Mouse (Mus musculus) lung, postnatal 4 days (tissue): Measurements from ENCODE around the gene Enho.

Experiments
- DNase-seq, 2 experiments: peaks; one replicate each; pipeline ENCODE4 v3.0.0; 2021

Enho gene

DNA sequence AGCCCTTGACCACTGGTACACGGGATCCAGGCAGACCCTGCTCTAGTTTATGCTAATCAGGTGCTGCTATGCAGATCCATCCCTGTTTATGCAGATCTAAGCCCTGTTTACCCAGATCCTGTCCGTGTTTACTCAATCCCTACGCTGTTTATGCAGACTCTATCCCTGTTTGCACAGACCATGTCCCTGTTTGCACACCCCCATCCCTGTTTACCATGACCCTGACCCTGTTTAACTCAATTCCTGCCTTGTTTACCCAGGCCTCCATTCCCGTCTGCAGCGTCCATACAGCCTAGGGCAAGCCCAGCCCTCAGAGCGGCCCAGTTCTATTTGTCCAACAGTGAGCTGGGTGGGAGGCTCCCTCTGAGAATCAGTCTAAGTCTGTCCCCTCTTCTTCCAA, 9.9 kb downstream of the Enho start:
- peak; percentile 50 to 74 for DNase-seq

DNA sequence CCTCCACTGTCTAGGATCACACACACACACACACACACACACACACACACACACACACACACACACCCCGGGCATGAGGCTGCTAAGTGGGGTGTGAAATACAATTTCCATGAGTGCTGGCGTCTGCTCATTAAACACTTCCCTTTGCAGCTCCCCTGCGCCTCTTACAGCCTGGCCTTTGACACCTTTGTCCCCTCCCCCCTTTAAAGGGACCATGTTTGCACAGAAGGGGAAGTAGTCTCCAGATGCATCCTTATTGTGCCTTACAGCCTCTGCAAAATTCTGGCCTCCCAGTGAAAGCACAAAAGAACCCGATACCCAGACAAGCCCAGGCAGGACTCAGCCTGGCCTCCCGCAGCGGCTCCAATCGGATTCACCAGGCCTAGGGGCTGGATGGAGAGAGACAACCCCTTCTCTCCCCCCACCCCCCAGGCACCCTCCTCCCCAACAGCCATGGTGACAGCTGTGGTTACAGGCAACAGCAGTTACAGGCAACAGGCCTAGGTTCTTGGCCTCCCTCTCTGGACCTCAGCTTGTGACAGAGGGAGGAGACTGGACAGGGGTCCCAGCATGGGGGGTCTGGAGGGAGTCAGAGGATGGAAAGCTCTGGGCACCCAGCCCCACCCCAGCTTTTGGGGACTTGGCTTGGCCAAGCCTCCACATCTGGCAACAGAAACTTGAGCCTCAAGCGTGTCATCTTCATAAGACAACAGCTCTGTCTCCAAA, 11.8 kb downstream of the Enho start:
- peak; percentile 51 to 81 for DNase-seq

DNA sequence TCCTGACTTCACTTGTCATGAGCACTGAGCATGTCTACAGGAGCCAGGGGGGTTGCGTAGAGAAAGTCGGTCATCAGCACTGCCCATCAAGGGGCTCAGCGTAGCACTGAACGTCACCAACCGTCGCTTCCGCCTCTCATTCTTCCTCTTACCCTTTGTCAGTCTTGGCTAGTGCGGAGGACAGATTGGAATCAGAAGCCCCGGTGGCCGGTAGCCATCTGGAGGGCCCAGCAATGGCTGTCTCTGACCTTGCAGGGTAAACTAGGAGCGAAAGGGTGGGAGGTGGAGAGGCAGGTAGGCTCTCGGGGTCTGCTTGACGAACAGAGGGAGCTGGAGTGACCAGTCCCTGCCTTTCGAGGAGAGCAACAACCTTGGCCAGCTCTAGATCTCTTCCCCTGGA, 18.1 kb downstream of the Enho start:
- no peak for DNase-seq

- no peak for DNase-seq
Measured at GRCm38 (mm10) chr4:41618916-41619746, 21.0 kb downstream of the Enho start.

- peak in 1 of 2 experiments; percentile 57 for DNase-seq
Measured at GRCm38 (mm10) chr4:41615661-41616599, 24.2 kb downstream of the Enho start.

- DNase-seq: peak; percentile 70 to 86
Measured at GRCm38 (mm10) chr4:41614156-41614555, 26.0 kb downstream of the Enho start.

- DNase-seq: no peak
Measured at GRCm38 (mm10) chr4:41612166-41612565, 28.0 kb downstream of the Enho start.

GRCm38 (mm10) chr4:41610594-41610980, 29.5 kb downstream of the Enho start:
- DNase-seq: peak in 1 of 2 experiments; percentile 36

DNA sequence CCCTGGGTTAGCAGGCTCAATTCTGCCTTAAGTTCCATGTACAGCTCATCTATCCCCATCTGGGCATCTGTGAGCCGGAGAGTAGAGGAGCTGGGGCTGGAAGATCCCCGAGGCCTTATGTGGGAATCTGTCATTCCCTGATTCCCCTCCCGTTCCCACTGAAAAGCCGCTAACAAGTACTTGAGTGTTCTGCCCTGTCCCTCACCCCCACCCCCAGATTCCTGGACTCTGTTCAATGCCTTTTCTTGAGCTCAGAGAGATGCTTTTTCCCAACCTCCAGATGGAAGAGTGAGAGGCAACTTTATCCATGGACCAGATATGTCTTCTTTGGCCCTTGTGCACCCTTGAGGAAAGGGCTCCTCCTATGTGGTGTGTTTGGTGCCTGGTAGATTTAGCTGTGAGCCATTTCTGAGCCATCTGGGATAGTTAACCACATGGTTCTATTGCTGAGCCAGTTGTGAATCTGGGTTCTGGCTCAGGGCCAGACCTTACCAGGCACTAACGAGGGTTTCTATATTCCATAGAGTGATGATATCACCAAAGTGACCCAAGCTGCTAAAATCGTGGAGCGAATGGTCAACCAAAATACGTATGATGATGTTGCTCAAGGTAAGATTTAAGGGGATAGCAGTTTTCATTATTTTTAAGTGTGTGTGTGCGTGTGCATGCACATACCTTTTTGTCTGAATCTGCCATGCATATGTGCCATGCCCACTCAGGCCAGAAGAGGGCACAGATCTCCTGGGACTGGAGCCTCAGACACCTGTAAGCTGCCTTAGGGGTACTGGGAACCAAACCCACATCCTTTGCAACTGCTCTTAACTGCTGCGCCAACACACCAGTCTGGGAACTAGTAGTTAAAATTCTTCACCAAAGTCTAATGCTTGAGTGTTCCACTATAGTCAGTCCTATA, 30.2 kb downstream of the Enho start:
- DNase-seq: peak in 1 of 2 experiments; percentile 10

DNA sequence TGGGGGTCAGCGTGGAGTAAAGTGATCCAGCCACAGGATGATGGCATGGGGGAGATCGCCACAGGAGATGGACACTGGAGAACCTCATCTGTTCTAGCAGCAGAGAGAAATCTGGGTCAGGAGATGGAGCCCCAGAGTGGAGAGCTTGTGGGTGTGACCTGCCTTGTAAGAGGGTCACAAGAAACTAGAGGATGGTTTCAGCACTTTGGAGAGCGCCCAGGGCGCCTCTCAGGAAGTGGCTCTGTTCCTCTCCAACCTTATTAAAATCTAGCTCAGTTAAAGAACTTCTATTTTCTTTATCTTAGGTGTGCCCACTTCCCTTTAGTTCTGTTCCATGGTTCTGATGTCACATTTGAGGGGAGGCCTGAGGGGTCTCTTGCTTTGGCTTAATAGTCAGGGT, 33.3 kb downstream of the Enho start:
- DNase-seq: peak; percentile 62 to 68

DNA sequence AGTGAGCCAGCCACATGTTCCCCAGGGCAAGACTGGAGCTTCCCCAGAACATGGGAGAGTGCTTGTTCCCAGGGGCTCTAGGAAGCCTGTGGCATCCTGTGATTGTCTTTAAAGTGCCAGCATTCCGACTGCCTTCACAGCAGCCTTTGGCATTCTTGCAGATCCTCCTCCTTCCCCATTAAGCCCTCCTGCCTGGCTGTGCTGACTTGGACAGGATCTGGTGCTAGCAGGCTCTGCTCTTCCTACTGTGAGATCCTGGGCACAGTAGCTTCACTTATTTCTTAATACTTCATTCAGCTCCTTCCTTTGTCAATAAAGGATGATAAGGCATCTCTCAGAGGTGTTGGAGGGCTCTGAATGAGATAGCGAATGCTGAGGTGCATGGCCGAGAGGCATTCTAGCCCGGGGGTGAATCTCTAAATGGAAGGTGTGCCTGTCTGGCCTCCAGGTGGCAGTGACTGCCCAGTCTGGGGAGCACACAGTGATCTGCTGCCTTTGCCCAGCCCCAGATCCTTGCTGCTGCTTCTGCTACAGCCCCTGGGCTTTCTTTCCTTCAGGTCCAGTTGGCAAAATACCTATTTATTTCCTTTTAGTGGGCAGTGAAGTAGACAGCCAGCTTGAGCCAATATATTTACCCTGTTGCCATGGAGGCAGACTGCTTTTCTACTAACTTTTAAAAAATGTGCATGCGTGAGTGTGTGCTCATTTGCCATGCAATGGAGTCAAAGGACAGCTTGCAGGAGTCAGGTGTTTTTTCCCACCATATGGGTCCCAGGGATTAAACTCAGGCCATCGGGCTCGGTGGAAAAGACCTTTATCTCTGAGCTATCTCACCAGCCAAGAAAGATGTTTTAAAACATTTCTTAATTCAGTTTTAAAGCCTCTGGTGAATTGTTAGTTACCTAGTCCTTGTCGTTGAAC, 35.4 kb downstream of the Enho start:
- peak in 1 of 2 experiments; percentile 24 for DNase-seq

GRCm38 (mm10) chr4:41602818-41603217, 37.3 kb downstream of the Enho start:
- no peak for DNase-seq
